Mouse (Mus musculus) ovary, adult 10 weeks (tissue): ENCODE results near the gene Gm28553. TPM values are rescaled to one million over a fixed set of nuclear protein-coding genes. Genes with fewer than 3 reads are reported as not detected.

Experiments
- polyA plus RNA-seq: library from polyadenylated mRNA; stranded (reverse); fragments of 350-450 nt; fragmentation: Illumina TruSeq; extraction: RNeasy Lipid Tissue Mini Kit (QIAGEN cat#74804); gene quantifications from one replicate; pipeline ENCODE4 v1.2.3, GENCODE M21; 2014

Gm28553 gene
- not detected for polyA plus RNA-seq

GRCm38 (mm10) chrY:48856197-48856596, at the start of gene Gm28553:
Gm28553 (plus strand) TSS chrY:48856497.

